Mouse (Mus musculus) cerebellum, adult 2 months (tissue): ENCODE measurements around the gene Nnmt. TPM values are rescaled to one million over a fixed set of nuclear protein-coding genes. Genes with fewer than 3 reads are reported as not detected.
A peak's percentile ranks its signal among the peaks of the same experiment; 100 is the strongest.

Source experiments
- DNase-seq, 2 experiments: peaks; one replicate each; pipeline ENCODE4 v3.0.0; 2021
- H3K27ac ChIP-seq: fragments of 200-500 bp; 2 replicates; pipeline ENCODE4 v1.5.1; 2012; ENCODE audit warnings: low read length, control low read depth, inconsistent platforms; ENCODE audit not compliant: insufficient read depth
- H3K27me3 ChIP-seq: fragments of 200-500 bp; 2 replicates; pipeline ENCODE4 v1.6.1; 2012; ENCODE audit warnings: inconsistent platforms, mild to moderate bottlenecking, low read length, moderate library complexity; ENCODE audit not compliant: control insufficient read depth, insufficient read depth
- H3K4me1 ChIP-seq: fragments of 200-500 bp; 2 replicates; pipeline ENCODE4 v1.6.1; 2011; ENCODE audit warnings: low read length; ENCODE audit not compliant: control insufficient read depth, insufficient read depth
- H3K4me3 ChIP-seq: fragments of 200-500 bp; replicated peaks from 2 replicates; pipeline ENCODE3; 2011; ENCODE audit warnings: mild to moderate bottlenecking, low read depth, low read length, control low read depth; ENCODE audit not compliant: insufficient read depth
- CTCF ChIP-seq: fragments of 200-500 bp; IDR thresholded peaks from 2 replicates; pipeline ENCODE4 v1.5.1; 2011; ENCODE audit warnings: low read depth, mild to moderate bottlenecking, control low read depth, low read length, moderate library complexity, borderline replicate concordance; ENCODE audit not compliant: insufficient read depth
- POLR2A ChIP-seq: fragments of 200-500 bp; IDR thresholded peaks from 2 replicates; pipeline ENCODE4 v1.6.1; 2011; ENCODE audit warnings: low read length, control low read depth, borderline replicate concordance; ENCODE audit not compliant: insufficient read depth
- WGBS: fragments of 180-500 bp; shearing (Covaris S2); methylation state at CpG from one replicate; pipeline ENCODE4 v1.1.7; 2018; 5-methylcytosine and 5-hydroxymethylcytosine counted together
- polyA plus RNA-seq: library from polyadenylated mRNA; depleted of rRNA; stranded (reverse); fragments of >200 nt; gene quantifications from 2 replicates; pipeline ENCODE4 v1.2.3, GENCODE M21; 2012

The Nnmt gene
- polyA plus RNA-seq, 1 experiment, result 0.10 TPM

DNA sequence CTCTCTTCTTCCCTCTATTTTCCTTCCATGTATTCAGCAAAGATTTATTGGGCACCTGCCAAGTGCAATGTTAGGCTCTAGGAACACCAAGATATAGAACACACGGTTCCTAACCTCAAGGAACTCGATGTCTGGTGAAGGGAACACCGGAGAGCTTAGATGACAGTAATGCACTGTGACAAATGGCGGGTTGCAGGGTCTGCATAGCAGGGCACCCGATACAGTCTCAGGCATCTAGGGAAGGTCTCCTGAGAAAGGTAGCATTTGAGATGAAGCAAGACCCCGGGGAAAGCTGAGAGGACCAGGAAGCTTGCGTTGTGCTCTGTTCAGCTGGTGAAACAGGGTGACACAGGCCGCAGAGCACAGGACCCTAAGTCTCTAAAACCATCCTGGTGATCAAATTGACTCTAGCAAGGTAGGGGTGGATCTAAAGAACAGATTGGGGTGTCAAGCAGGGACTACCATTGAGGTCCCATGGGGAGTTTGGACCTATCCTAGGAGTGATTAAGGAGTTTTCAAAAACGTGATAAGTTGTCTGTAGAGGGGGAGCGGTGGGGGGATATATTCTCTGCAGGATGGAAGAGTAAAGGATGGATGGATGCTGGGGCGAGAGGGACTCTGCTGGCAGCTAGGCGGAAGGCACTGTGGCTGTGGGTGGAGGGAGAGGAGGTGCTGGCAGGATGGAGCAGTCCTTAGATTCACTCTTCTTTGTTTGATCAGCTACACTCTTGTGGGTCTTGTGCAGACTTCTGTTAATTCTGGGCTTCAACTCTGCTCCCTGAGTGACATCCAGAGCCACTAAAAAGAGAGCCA lies 43.5 kb upstream of the Nnmt start:
- Histone ChIP-seq H3K4me1 (peaks cover 8% of the 10 kb centered on the region), H3K27ac (no peak overlapping the region), H3K4me3 (no peak overlapping the region), H3K27me3 (no peaks in the 10 kb centered on the region)
- WGBS, result 82% methylated on average over 12 of the region's 12 CpGs
- no peak for TF ChIP-seq CTCF
- TF ChIP-seq POLR2A, result no peak
- DNase-seq, result no peak

DNA sequence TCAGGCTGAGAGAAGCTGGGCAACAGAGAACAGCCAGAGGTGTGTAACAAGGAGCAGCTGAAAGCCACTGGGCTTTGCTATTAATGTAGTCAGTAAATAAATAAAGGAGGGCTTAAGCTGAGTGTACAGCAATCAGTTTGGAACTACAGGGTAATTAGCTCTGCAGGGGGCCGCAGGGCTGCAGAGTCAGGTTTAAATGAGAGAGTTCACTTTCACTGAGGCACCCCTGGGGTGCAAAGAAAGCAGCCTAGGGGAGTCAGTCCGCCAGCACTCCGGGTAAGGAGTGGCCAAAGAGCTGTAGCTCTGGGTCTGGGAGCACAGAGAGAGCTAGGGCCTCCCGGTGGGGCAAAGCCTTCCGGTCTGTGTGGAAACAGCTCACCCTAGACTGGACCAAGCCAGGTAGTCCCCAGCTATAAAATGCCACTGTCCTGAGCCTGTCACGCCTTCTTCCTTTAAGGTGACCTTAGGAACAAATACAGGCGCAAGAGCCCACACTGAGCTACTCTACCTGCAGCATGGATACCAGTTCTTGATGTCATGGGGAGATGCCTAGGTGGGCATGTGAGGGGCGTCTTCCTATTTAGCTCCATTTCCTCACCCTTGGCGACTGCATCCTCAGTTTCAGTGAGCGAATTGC lies 42.8 kb upstream of the Nnmt start:
- 72% methylated on average over 10 of the region's 10 CpGs for WGBS
- H3K4me1 ChIP-seq, result peaks cover 8% of the 10 kb centered on the region
- DNase-seq, result no peak
- H3K27me3 ChIP-seq, result no peaks in the 10 kb centered on the region
- no peak overlapping the region for H3K27ac ChIP-seq
- H3K4me3 ChIP-seq, result no peak overlapping the region
- no peak for TF ChIP-seq CTCF
- no peak for TF ChIP-seq POLR2A

DNA sequence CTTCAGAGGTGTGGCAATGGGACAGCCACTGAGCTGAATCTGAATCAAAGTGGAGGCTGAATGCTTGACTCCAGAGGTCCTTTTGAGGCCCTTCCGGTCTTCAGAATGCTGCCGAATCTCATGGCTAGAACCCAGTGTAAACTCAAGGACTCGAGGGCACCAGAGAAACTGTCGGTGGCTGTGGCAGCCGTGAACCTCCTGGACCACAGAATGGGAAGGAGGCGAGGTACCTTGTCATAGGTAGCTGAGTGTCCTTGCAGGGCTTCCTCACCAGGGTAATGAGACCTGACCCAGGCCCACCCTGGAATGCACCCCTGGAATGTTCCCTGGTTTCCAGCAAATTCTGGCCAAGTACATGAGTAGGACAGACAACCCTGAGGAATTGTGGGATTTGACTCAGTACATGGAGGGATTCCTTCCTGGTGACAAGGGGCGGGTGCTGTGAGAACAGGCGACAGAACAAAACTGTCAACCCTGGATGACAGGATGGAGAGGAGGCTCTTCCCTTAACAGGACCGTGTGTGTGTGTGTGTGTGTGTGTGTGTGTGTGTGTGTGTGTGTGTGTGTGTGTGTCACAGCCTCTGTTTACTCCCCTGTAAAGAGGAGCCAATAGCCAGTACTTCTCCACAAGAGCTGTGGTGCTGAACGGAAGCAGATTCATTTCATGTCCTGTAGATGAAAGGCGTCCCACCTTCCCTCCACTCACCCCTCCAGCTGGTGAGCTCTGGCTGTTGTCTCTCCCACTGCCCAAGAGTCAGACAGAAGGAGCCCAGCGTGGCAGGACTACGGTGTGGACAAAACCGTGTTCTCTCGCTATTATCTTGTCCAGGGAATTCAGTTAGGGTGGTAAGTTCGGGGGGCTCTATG lies 42.1 kb upstream of the Nnmt start:
- WGBS, result 73% methylated on average over 16 of the region's 16 CpGs
- TF ChIP-seq CTCF (no peak), POLR2A (no peak)
- no peak overlapping the region for H3K4me3 ChIP-seq
- peaks cover 8% of the 10 kb centered on the region for H3K4me1 ChIP-seq
- DNase-seq, result no peak
- H3K27me3 ChIP-seq, result no peaks in the 10 kb centered on the region
- H3K27ac ChIP-seq, result no peak overlapping the region

DNA sequence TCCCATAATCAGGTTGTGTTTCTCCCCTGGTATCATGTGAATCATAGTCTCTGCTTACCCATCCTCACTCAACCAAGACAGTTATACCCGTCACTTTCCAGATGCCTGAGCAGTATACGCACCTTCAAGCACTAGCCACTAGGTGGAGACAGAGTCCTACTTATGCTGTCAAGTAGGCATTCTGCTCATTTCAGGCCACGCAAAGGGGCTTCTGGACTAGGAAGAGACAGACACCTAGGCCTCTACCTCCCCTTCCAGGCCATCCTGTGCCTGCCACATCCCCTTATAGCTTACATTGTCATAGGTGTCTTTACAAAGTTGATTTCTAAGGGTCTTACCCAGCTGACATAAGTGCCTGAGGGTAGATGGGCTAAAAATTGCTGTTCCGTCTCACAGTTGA lies 41.3 kb upstream of the Nnmt start:
- TF ChIP-seq POLR2A (no peak), CTCF (peak; percentile 99)
- WGBS, result 28% methylated on average over 4 of the region's 4 CpGs

DNA sequence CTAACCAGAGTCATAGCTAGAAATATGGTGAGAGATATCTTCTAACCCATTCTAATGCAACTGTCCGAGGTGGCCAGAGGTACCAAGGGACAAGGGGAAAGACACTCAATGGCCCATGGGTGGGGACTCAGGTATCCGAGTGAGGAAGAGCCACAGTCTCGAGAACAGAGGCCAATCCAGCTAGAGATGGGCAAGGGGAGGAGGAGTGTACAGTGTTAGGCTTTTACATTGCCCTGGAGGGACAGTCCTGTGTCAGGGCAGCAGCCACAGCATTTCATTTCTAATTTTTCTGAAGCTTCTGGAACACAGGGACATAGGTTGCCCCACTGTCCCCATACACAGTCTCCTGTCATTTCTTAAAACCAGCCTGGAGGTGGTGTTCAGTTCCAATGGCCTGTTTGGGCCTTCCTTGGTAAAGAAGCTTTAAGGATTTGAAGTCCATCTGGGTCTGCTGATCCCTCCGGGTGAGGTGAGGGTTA lies 40.7 kb upstream of the Nnmt start:
- Histone ChIP-seq H3K27ac (no peak overlapping the region), H3K27me3 (no peaks in the 10 kb centered on the region), H3K4me1 (peaks cover 8% of the 10 kb centered on the region), H3K4me3 (no peak overlapping the region)
- TF ChIP-seq CTCF (no peak), POLR2A (no peak)
- WGBS, result 42% methylated on average over 4 of the region's 4 CpGs
- DNase-seq, result no peak

More for the DNA sequence above, 41.3 kb upstream of the Nnmt start:
- peak; percentile 61 to 74 for DNase-seq
- H3K4me3 ChIP-seq, result no peak overlapping the region
- peaks cover 8% of the 10 kb centered on the region for H3K4me1 ChIP-seq
- no peaks in the 10 kb centered on the region for H3K27me3 ChIP-seq
- H3K27ac ChIP-seq, result no peak overlapping the region

DNA sequence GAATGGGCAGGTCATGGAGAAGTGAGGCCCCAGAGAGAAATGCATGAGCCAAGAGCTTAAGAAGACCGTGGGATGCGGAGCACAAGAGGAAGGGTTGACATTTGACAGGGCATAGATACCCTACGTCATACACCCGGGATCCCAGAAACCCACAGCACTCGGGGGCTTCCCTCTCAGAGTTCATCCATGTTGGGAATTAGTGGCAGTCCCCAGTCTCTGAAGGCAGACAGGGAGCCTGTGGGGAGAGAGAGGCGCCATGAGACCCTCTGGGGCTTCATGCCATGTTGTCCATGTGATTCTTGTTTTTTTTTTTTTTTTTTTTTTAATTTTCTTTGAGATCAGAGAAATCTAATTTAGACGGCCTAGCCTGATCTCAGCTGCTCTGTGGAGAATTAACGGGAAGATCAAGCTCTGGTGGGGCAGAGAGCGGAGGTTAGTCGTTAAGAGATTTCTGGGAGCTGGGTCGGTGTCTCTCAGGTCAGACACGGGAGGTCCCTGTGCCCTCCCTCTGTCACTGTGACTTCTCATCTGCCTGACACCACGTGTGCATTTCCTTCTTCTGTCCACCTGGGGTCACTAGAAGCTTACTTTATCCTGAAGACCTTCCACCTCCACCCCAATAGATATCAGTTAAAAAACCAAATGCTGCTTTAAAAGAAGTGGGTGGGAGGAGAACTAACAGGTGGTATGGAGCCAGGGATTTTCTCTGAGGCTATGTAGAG lies 40.1 kb upstream of the Nnmt start:
- no peak for TF ChIP-seq POLR2A
- TF ChIP-seq CTCF, result peak; percentile 78
- Histone ChIP-seq H3K4me1 (peaks cover 2% of the 10 kb centered on the region), H3K27me3 (no peaks in the 10 kb centered on the region), H3K4me3 (no peak overlapping the region), H3K27ac (no peak overlapping the region)
- DNase-seq, result peak; percentile 52 to 54
- WGBS, result 47% methylated on average over 13 of the region's 13 CpGs

DNA sequence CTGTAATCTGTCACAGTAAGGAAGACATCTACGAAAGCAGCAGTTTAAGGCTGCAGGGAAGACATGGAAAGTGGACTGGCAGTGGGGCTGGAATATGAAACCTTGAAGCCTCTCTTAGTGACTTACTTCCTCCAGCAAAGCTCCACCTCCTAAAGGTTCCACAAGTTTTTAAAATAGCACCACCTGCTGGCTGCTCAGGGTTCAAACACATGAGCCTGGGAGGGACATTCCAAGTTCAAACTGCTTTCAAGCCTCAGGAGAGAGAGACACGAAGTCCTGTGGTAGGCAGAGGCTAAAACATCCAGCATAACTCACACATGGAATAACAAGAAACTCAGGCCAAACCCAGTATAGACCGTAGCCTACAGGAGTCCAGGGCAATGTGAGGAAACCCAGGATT lies 39.4 kb upstream of the Nnmt start:
- no peak for DNase-seq

More for the DNA sequence above, 39.4 kb upstream of the Nnmt start:
- no peaks in the 10 kb centered on the region for H3K4me1 ChIP-seq
- no peak for TF ChIP-seq POLR2A
- no peak for TF ChIP-seq CTCF
- 78% methylated on average over 3 of the region's 3 CpGs for WGBS
- H3K27me3 ChIP-seq, result no peaks in the 10 kb centered on the region
- H3K27ac ChIP-seq, result no peak overlapping the region
- no peak overlapping the region for H3K4me3 ChIP-seq
